Mouse (Mus musculus): ENCODE data around the gene Myt1l.

The Myt1l gene

GRCm38 (mm10) chr12:29830571-29830970 lies 302.4 kb downstream of the Myt1l start:
- DNase-seq: no peak

- no peak for DNase-seq
These were observed 303.2 kb downstream of the Myt1l start for GRCm38 (mm10) chr12:29831356-29831755.

- peak in 1 of 2 experiments; percentile 53 for DNase-seq
These were observed 309.2 kb downstream of the Myt1l start for GRCm38 (mm10) chr12:29837301-29837791.

GRCm38 (mm10) chr12:29838421-29838820 lies 310.2 kb downstream of the Myt1l start:
- no peak for DNase-seq

- DNase-seq: peak; percentile 43 to 59
These were observed 321.8 kb downstream of the Myt1l start for GRCm38 (mm10) chr12:29849936-29850335.

- no peak for DNase-seq
These were observed 326.0 kb downstream of the Myt1l start for GRCm38 (mm10) chr12:29854151-29854585.

GRCm38 (mm10) chr12:29855007-29855406 lies 326.8 kb downstream of the Myt1l start:
- peak; percentile 50 to 52 for DNase-seq

- peak in 1 of 2 experiments; percentile 46 for DNase-seq
These were observed 332.8 kb downstream of the Myt1l start for GRCm38 (mm10) chr12:29860986-29861385.

GRCm38 (mm10) chr12:29868295-29868694 lies 340.1 kb downstream of the Myt1l start:
- no peak for DNase-seq

- DNase-seq: peak in 1 of 2 experiments; percentile 27
These were observed 340.6 kb downstream of the Myt1l start for GRCm38 (mm10) chr12:29868781-29869180.

- DNase-seq: peak; percentile 82 to 86
These were observed 344.1 kb downstream of the Myt1l start for GRCm38 (mm10) chr12:29872156-29872815.

- DNase-seq: no peak
These were observed 345.1 kb downstream of the Myt1l start for GRCm38 (mm10) chr12:29873281-29873772.

GRCm38 (mm10) chr12:29877977-29878376 lies 349.8 kb downstream of the Myt1l start:
- DNase-seq: peak; percentile 64

- peak; percentile 83 to 87 for DNase-seq
These were observed 354.9 kb downstream of the Myt1l start for GRCm38 (mm10) chr12:29882871-29883617.

GRCm38 (mm10) chr12:29884376-29884775 lies 356.2 kb downstream of the Myt1l start:
- DNase-seq: peak; percentile 71 to 74

- DNase-seq: peak; percentile 57 to 66
These were observed 366.5 kb downstream of the Myt1l start for GRCm38 (mm10) chr12:29894669-29895068.

GRCm38 (mm10) chr12:29897533-29898085 lies 369.4 kb downstream of the Myt1l start:
- DNase-seq: no peak

GRCm38 (mm10) chr12:29904101-29904874 lies 376.1 kb downstream of the Myt1l start:
- DNase-seq: peak in 1 of 2 experiments; percentile 26

GRCm38 (mm10) chr12:29907056-29907455 lies 378.9 kb downstream of the Myt1l start:
- peak; percentile 34 to 39 for DNase-seq

- no peak for DNase-seq
These were observed 388.0 kb downstream of the Myt1l start for GRCm38 (mm10) chr12:29916139-29916538.

GRCm38 (mm10) chr12:29916807-29917206 lies 388.6 kb downstream of the Myt1l start:
- DNase-seq: no peak

- no peak for DNase-seq
These were observed 392.1 kb downstream of the Myt1l start for GRCm38 (mm10) chr12:29920298-29920697.

Measured in cerebellum, postnatal 36 days (tissue).